Mouse (Mus musculus): ENCODE measurements around the gene Reln.

Reln gene

GRCm38 (mm10) chr5:22224515-22224914, 120.0 kb downstream of the Reln start:
- DNase-seq (ENCODE audit: low spot score in 2 of 2): no peak

GRCm38 (mm10) chr5:22223940-22224339, 120.6 kb downstream of the Reln start:
- DNase-seq (ENCODE audit: low spot score in 2 of 2): no peak

- no peak for DNase-seq (ENCODE audit: low spot score in 2 of 2)
Measured at GRCm38 (mm10) chr5:22208311-22209021, 136.0 kb downstream of the Reln start.

- DNase-seq (ENCODE audit: low spot score in 2 of 2): no peak
Measured at GRCm38 (mm10) chr5:22197926-22198325, 146.6 kb downstream of the Reln start.

- DNase-seq (ENCODE audit: low spot score in 2 of 2): no peak
Measured at GRCm38 (mm10) chr5:22196891-22197290, 147.6 kb downstream of the Reln start.

GRCm38 (mm10) chr5:22196476-22196875, 148.0 kb downstream of the Reln start:
- no peak for DNase-seq (ENCODE audit: low spot score in 2 of 2)

GRCm38 (mm10) chr5:22195352-22195941, 149.1 kb downstream of the Reln start:
- DNase-seq (ENCODE audit: low spot score in 2 of 2): no peak

GRCm38 (mm10) chr5:22191784-22192183, 152.7 kb downstream of the Reln start:
- no peak for DNase-seq (ENCODE audit: low spot score in 2 of 2)

- DNase-seq (ENCODE audit: low spot score in 2 of 2): no peak
Measured at GRCm38 (mm10) chr5:22190333-22190732, 154.2 kb downstream of the Reln start.

- DNase-seq (ENCODE audit: low spot score in 2 of 2): no peak
Measured at GRCm38 (mm10) chr5:22187599-22187998, 156.9 kb downstream of the Reln start.

GRCm38 (mm10) chr5:22176480-22176879, 168.0 kb downstream of the Reln start:
- DNase-seq (ENCODE audit: low spot score in 2 of 2): no peak

- DNase-seq (ENCODE audit: low spot score in 2 of 2): no peak
Measured at GRCm38 (mm10) chr5:22171336-22171735, 173.2 kb downstream of the Reln start.

- no peak for DNase-seq (ENCODE audit: low spot score in 2 of 2)
Measured at GRCm38 (mm10) chr5:22164060-22164934, 180.2 kb downstream of the Reln start.

- DNase-seq (ENCODE audit: low spot score in 2 of 2): no peak
Measured at GRCm38 (mm10) chr5:22160935-22161334, 183.6 kb downstream of the Reln start.

- no peak for DNase-seq (ENCODE audit: low spot score in 2 of 2)
Measured at GRCm38 (mm10) chr5:22158754-22159153, 185.7 kb downstream of the Reln start.

- DNase-seq (ENCODE audit: low spot score in 2 of 2): no peak
Measured at GRCm38 (mm10) chr5:22153601-22154000, 190.9 kb downstream of the Reln start.

- DNase-seq (ENCODE audit: low spot score in 2 of 2): no peak
Measured at GRCm38 (mm10) chr5:22141821-22142220, 202.7 kb downstream of the Reln start.

GRCm38 (mm10) chr5:22139015-22139414, 205.5 kb downstream of the Reln start:
- DNase-seq (ENCODE audit: low spot score in 2 of 2): no peak

- no peak for DNase-seq (ENCODE audit: low spot score in 2 of 2)
Measured at GRCm38 (mm10) chr5:22134402-22134801, 210.1 kb downstream of the Reln start.

- no peak for DNase-seq (ENCODE audit: low spot score in 2 of 2)
Measured at GRCm38 (mm10) chr5:22131730-22132522, 212.6 kb downstream of the Reln start.

- DNase-seq (ENCODE audit: low spot score in 2 of 2): no peak
Measured at GRCm38 (mm10) chr5:22127583-22127982, 216.9 kb downstream of the Reln start.

GRCm38 (mm10) chr5:22119296-22119695, 225.2 kb downstream of the Reln start:
- DNase-seq (ENCODE audit: low spot score in 2 of 2): no peak
